Mouse (Mus musculus) stomach, postnatal 0 days (tissue): ENCODE data around the gene Ccdc107.

Experiments used
- CTCF ChIP-seq: IDR thresholded peaks from 2 replicates; pipeline ENCODE4 v1.5.1; 2016; ENCODE audit warnings: antibody characterized with exemption, low read depth, mild to moderate bottlenecking, moderate library complexity
- EP300 ChIP-seq: optimal IDR thresholded peaks from 2 replicates; pipeline ENCODE3; 2016; ENCODE audit warnings: antibody characterized with exemption

DNA sequence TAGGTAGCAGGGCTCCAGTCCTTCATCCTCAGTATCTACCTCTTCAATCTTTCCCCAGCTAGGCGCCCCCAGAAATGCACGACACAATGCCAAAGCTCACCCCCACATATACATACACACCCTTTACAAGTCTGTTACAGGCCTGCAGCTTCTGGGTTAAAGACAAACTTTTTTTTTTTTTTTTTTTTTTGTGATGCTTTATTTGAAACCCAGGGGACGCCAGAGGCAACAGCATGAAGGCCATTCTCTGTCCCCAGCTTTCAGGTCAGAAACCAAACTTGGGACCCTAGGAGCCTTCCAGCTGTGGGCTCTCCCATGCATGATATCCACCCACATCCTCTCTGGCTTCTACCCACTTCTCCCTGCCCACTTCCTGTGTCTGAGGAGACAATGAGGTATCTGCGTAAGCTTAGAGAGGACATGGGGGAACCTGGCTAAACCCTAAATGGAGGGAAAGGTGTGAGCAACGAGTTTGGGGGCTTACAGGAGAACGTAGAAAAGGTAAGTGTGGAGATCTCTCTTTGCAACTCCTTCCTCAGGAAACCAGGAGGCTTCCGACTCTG is 10.7 kb upstream of the Ccdc107 start:
- no peak for TF ChIP-seq CTCF
- no peak for TF ChIP-seq EP300
